Mouse (Mus musculus) cerebellum, adult 9-11 months (tissue): ENCODE results near the gene Atg4b.

Experiments
- DNase-seq: peaks from one replicate; pipeline ENCODE4 v3.0.0; 2022

Atg4b gene

GRCm38 (mm10) chr1:93751290-93751689, at the start of gene Atg4b:
Atg4b (plus strand) TSS chr1:93751500.
- no peak for DNase-seq

GRCm38 (mm10) chr1:93702106-93702505, 49.2 kb upstream of the Atg4b start:
- no peak for DNase-seq

GRCm38 (mm10) chr1:93703472-93704048, 47.7 kb upstream of the Atg4b start:
- no peak for DNase-seq

- no peak for DNase-seq
These were observed 47.0 kb upstream of the Atg4b start for GRCm38 (mm10) chr1:93704341-93704740.

- no peak for DNase-seq
These were observed 45.9 kb upstream of the Atg4b start for GRCm38 (mm10) chr1:93705389-93705788.

- DNase-seq: no peak
These were observed 35.1 kb upstream of the Atg4b start for GRCm38 (mm10) chr1:93716166-93716565.

- no peak for DNase-seq
These were observed 29.7 kb upstream of the Atg4b start for GRCm38 (mm10) chr1:93721557-93721956.

- DNase-seq: no peak
These were observed 26.7 kb upstream of the Atg4b start for GRCm38 (mm10) chr1:93724623-93725022.

- no peak for DNase-seq
These were observed 25.6 kb upstream of the Atg4b start for GRCm38 (mm10) chr1:93725665-93726064.

GRCm38 (mm10) chr1:93726116-93726515, 25.2 kb upstream of the Atg4b start:
- no peak for DNase-seq

- peak; percentile 45 for DNase-seq
These were observed 24.3 kb upstream of the Atg4b start for GRCm38 (mm10) chr1:93726974-93727373.

GRCm38 (mm10) chr1:93731103-93731502, 20.2 kb upstream of the Atg4b start:
- peak; percentile 50 for DNase-seq

GRCm38 (mm10) chr1:93731880-93732281, 19.4 kb upstream of the Atg4b start:
- DNase-seq: peak; percentile 35

GRCm38 (mm10) chr1:93735859-93736258, 15.4 kb upstream of the Atg4b start:
- DNase-seq: no peak

- no peak for DNase-seq
These were observed 13.6 kb upstream of the Atg4b start for GRCm38 (mm10) chr1:93737711-93738110.

- no peak for DNase-seq
These were observed 10.6 kb upstream of the Atg4b start for GRCm38 (mm10) chr1:93740671-93741070.

GRCm38 (mm10) chr1:93741987-93742386, 9.3 kb upstream of the Atg4b start:
- DNase-seq: no peak

GRCm38 (mm10) chr1:93742910-93743309, 8.4 kb upstream of the Atg4b start:
- no peak for DNase-seq

GRCm38 (mm10) chr1:93746179-93746578, 5.1 kb upstream of the Atg4b start:
- DNase-seq: no peak

- no peak for DNase-seq
These were observed 2.8 kb upstream of the Atg4b start for GRCm38 (mm10) chr1:93748539-93748938.

- no peak for DNase-seq
These were observed 2.7 kb downstream of the Atg4b start for GRCm38 (mm10) chr1:93753911-93754572.

- DNase-seq: peak; percentile 96
These were observed 3.4 kb downstream of the Atg4b start, which contains the start of gene Thap4 for GRCm38 (mm10) chr1:93754573-93755290. Thap4 (minus strand) TSS chr1:93754864.

GRCm38 (mm10) chr1:93755291-93755610, 4.0 kb downstream of the Atg4b start:
- no peak for DNase-seq

GRCm38 (mm10) chr1:93755618-93756017, 4.3 kb downstream of the Atg4b start:
- DNase-seq: no peak
